Mouse (Mus musculus): Measurements from ENCODE around the gene Mrpl21.

Gene Mrpl21

DNA sequence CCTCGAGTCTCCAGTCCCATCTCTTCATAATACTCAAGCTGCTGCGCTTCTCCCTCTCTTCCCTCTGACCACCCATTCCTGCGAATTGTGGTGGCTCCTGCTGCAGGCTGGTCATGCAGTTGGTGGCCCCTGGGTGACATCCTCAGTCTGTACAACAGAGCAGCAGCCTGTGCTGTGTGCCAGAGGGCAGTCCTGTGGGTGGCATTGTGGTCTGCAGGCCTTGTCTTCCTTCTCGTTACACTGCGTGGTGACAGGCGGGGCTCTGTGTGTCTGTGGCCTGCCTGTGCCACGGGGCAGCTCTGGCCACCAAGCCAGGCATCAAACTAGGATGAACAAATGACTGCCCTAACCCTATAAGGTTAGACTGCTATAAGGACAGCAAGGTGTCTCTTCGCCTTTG, 56.5 kb downstream of the Mrpl21 start:
- DNase-seq (ENCODE audit: low read depth), result no peak

DNA sequence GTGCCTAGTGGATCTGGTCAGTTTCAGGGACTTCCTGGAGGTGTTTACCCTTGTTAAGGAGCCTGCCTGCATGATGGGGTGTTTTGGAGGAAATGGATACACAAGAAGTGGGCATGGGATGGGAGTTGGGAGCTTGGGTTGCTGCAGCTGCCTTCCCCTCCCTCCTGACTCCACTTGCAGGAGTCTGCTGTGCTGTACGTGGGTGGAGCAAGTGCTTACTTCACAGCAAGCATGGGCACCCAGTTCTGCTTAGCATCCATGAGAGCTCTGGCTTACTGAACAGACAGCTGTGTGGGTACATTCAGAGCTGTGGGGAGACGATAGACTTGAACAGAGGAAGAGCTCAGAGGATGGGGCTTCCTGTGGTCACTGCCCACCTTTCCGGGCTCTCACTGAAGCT, 58.3 kb downstream of the Mrpl21 start:
- DNase-seq (ENCODE audit: low read depth), result no peak
